ENCODE assay signal across 22 mouse cellular contexts in genomic region chr3:66501865-66502264, GRCm38 (mm10).
"Had no signal": no experiment of that assay in that cellular context is flagged by ENCODE, and none has a peak within 500 bp of the region (broad histone marks: within the 10 kb centered on the region; RNA-seq: fewer than 3 reads in every experiment).

No protein-coding gene starts in this region.

- H3K27ac ChIP-seq: heart, adult 2 months; heart, embryonic 13.5 days; heart, embryonic 15.5 days; hindbrain, embryonic 13.5 days; hindbrain, embryonic 15.5 days; hindbrain, postnatal 0 days; layer of hippocampus, adult 2 months; limb, embryonic 13.5 days; limb, embryonic 15.5 days; liver, embryonic 12.5 days; liver, embryonic 14.5 days had no signal

- H3K27me3 ChIP-seq: heart, embryonic 13.5 days; heart, embryonic 15.5 days; hindbrain, embryonic 13.5 days; hindbrain, embryonic 15.5 days; limb, embryonic 15.5 days had no signal

- H3K9me3 ChIP-seq: heart, embryonic 13.5 days; heart, embryonic 15.5 days; hindbrain, embryonic 13.5 days; hindbrain, embryonic 15.5 days; limb, embryonic 13.5 days; limb, embryonic 15.5 days; liver, embryonic 12.5 days had no signal

- H3K4me3 ChIP-seq: heart, adult 2 months; heart, embryonic 13.5 days; heart, embryonic 15.5 days; hindbrain, embryonic 13.5 days; hindbrain, embryonic 15.5 days; layer of hippocampus, adult 2 months; limb, embryonic 13.5 days; limb, embryonic 15.5 days; liver, embryonic 12.5 days had no signal

- H3K36me3 ChIP-seq: heart, embryonic 13.5 days; heart, embryonic 15.5 days; hindbrain, embryonic 13.5 days; hindbrain, embryonic 15.5 days; limb, embryonic 13.5 days; limb, embryonic 15.5 days; liver, embryonic 12.5 days had no signal

- DNase-seq: gastrocnemius, postnatal 14 days; gastrocnemius, postnatal 36 days; heart, adult 11 months; heart, adult 2 months; heart, postnatal 14 days; heart, postnatal 36 days; kidney, adult 11 months; kidney, adult 2 months; kidney, postnatal 10 days; kidney, postnatal 25 days; kidney, postnatal 4 days; left cerebral cortex, postnatal 4 days had no signal

- H3K4me1 ChIP-seq: hindbrain, embryonic 15.5 days had no signal
